In genomic region chr14:27887488-27887887, GRCm38 (mm10) we compare ENCODE assay signal across 21 mouse cellular contexts.
DNase-seq lines count a peak whose midpoint lies in the region.
"Had no signal": no experiment of that assay in that cellular context is flagged by ENCODE, and none has a peak within 500 bp of the region (broad histone marks: within the 10 kb centered on the region; RNA-seq: fewer than 3 reads in every experiment).

No protein-coding gene starts in this region.

- DNase-seq in cerebellum, postnatal 14 days: peak; percentile 18 to 45
- no peak for DNase-seq in cerebellum, postnatal 36 days
- peak; percentile 38 for DNase-seq in layer of hippocampus, adult 11-12 months (ENCODE audit: low spot score)
- DNase-seq in layer of hippocampus, adult 8-10 months (ENCODE audit: low spot score in 2 of 2): no peak
- DNase-seq in brain, adult 2 months (ENCODE audit: low read depth, low spot score): peak; percentile 54
- peak; percentile 28 for DNase-seq in retina, embryonic 14.5 days (ENCODE audit: low spot score)
- no peak for DNase-seq in gastrocnemius, postnatal 10 days
- DNase-seq: adrenal gland, adult 8-10 months; cerebellum, adult 11 months; cerebellum, adult 9-11 months; gastrocnemius, adult 2 months; heart, adult 2 months; heart, postnatal 4 days; kidney, adult 18-20 months; kidney, postnatal 36 days; liver, embryonic 13.5 days; lung, adult 18-20 months; lung, postnatal 4 days; right cerebral cortex, adult 18-20 months; spleen, adult 18-20 months; thymus, postnatal 25 days had no signal

Comparison
In these comparisons a context has a peak if more than half of its experiments do, and no peak if none do; other contexts are left out.
1. DNase-seq: peak in cerebellum, postnatal 14 days (2 of 2), layer of hippocampus, adult 11-12 months (single experiment), brain, adult 2 months (single experiment) and retina, embryonic 14.5 days (single experiment); none in cerebellum, postnatal 36 days (0 of 2), layer of hippocampus, adult 8-10 months (0 of 2) and gastrocnemius, postnatal 10 days (single experiment).